Mouse (Mus musculus) limb, embryonic 10.5 days (tissue): ENCODE data around the gene Hfe2. TPM values are rescaled to one million over a fixed set of nuclear protein-coding genes. Genes with fewer than 3 reads are reported as not detected.

Experiments used
- DNase-seq: peaks from one replicate; pipeline ENCODE4 v3.0.0-alpha.2; 2017; ENCODE audit warnings: low spot score
- H3K27ac ChIP-seq: fragments of 300-500 bp; sonication (generic); 2 replicates; pipeline ENCODE4 v1.5.1; 2016; ENCODE audit warnings: mild to moderate bottlenecking
- H3K27me3 ChIP-seq: fragments of 300-500 bp; sonication (generic); 2 replicates; pipeline ENCODE4 v1.6.1; 2016; ENCODE audit warnings: low read depth, mild to moderate bottlenecking; ENCODE audit not compliant: poor library complexity, severe bottlenecking
- H3K36me3 ChIP-seq: fragments of 300-500 bp; sonication (generic); 2 replicates; pipeline ENCODE4 v1.6.1; 2016; ENCODE audit warnings: mild to moderate bottlenecking, moderate library complexity
- H3K4me1 ChIP-seq: fragments of 300-500 bp; sonication (generic); 2 replicates; pipeline ENCODE4 v1.6.1; 2016
- H3K4me3 ChIP-seq: fragments of 300-500 bp; sonication (generic); 2 replicates; pipeline ENCODE4 v1.5.1; 2016; ENCODE audit warnings: mild to moderate bottlenecking, moderate library complexity
- H3K9me3 ChIP-seq: fragments of 300-500 bp; sonication (generic); replicated peaks from 2 replicates; pipeline ENCODE4 v1.6.1; 2016; ENCODE audit warnings: mild to moderate bottlenecking
- WGBS: fragments of 180-500 bp; shearing (Covaris S2); methylation state at CpG from one replicate; pipeline ENCODE4 v1.1.7; 2016; 5-methylcytosine and 5-hydroxymethylcytosine counted together
- polyA plus RNA-seq: library from polyadenylated mRNA; unstranded; fragments of >200 nt; fragmentation: Nextera tagmentation; extraction: Ambion mirVana; gene quantifications from 2 replicates; pipeline ENCODE4 v1.2.1, GENCODE M21; 2016

The Hfe2 gene
- polyA plus RNA-seq, 1 experiment from 2014 or later: 0.84 TPM

GRCm38 (mm10) chr3:96546880-96547279 is 21.9 kb downstream of the Hfe2 start:
- Histone ChIP-seq H3K4me1 (peaks cover 11% of the 10 kb centered on the region; the same call in 1 of the 2 replicates), H3K27me3 (peaks cover 16% of the 10 kb centered on the region; the same call in 1 of the 2 replicates), H3K27ac (no peak overlapping the region), H3K36me3 (no peaks in the 10 kb centered on the region), H3K4me3 (no peak overlapping the region), H3K9me3 (no peaks in the 10 kb centered on the region)
- WGBS: 61% methylated on average over 4 of the region's 4 CpGs
- DNase-seq: no peak

GRCm38 (mm10) chr3:96547389-96547960 is 22.5 kb downstream of the Hfe2 start:
- Histone ChIP-seq H3K27me3 (peaks cover 16% of the 10 kb centered on the region; the same call in 1 of the 2 replicates), H3K4me1 (peaks cover 11% of the 10 kb centered on the region; the same call in 1 of the 2 replicates), H3K36me3 (no peaks in the 10 kb centered on the region), H3K27ac (no peak overlapping the region), H3K4me3 (peak overlapping the region; percentile 18; the same call in 1 of the 2 replicates), H3K9me3 (no peaks in the 10 kb centered on the region)
- WGBS: 9% methylated on average over 14 of the region's 14 CpGs
- DNase-seq: peak; percentile 82

GRCm38 (mm10) chr3:96548824-96549223 is 23.9 kb downstream of the Hfe2 start:
- WGBS: 78% methylated on average over 7 of the region's 7 CpGs
- H3K4me3 ChIP-seq: no peak overlapping the region
- H3K27me3 ChIP-seq: peaks cover 8% of the 10 kb centered on the region; the same call in 1 of the 2 replicates
- H3K9me3 ChIP-seq: no peaks in the 10 kb centered on the region
- no peaks in the 10 kb centered on the region for H3K36me3 ChIP-seq
- H3K4me1 ChIP-seq: peaks cover 11% of the 10 kb centered on the region; the same call in 1 of the 2 replicates
- no peak overlapping the region for H3K27ac ChIP-seq
- no peak for DNase-seq

GRCm38 (mm10) chr3:96549346-96549745 is 24.4 kb downstream of the Hfe2 start:
- 87% methylated on average over 5 of the region's 5 CpGs for WGBS
- H3K27ac ChIP-seq: no peak overlapping the region

GRCm38 (mm10) chr3:96551203-96551602 is 26.2 kb downstream of the Hfe2 start:
- Histone ChIP-seq H3K4me3 (no peak overlapping the region), H3K36me3 (no peaks in the 10 kb centered on the region), H3K27me3 (0 out of 2 replicates have a peak, but pooled peaks cover 4% of the 10 kb centered on the region), H3K9me3 (no peaks in the 10 kb centered on the region), H3K4me1 (peaks cover 24% of the 10 kb centered on the region), H3K27ac (peak overlapping the region; percentile 64; the same call in 1 of the 2 replicates)
- no peak for DNase-seq
- 33% methylated on average over 8 of the region's 8 CpGs for WGBS

More at GRCm38 (mm10) chr3:96549346-96549745, 24.4 kb downstream of the Hfe2 start:
- Histone ChIP-seq H3K27me3 (0 out of 2 replicates have a peak, but pooled peaks cover 4% of the 10 kb centered on the region), H3K4me3 (no peak overlapping the region), H3K9me3 (no peaks in the 10 kb centered on the region), H3K4me1 (peaks cover 11% of the 10 kb centered on the region; the same call in 1 of the 2 replicates), H3K36me3 (no peaks in the 10 kb centered on the region)
- no peak for DNase-seq

GRCm38 (mm10) chr3:96551890-96552289 is 26.9 kb downstream of the Hfe2 start:
- no peak for DNase-seq
- WGBS: 76% methylated on average over 7 of the region's 7 CpGs
- H3K27ac ChIP-seq: peak overlapping the region; percentile 64; the same call in 1 of the 2 replicates

GRCm38 (mm10) chr3:96553601-96554000 is 28.6 kb downstream of the Hfe2 start:
- 82% methylated on average over 6 of the region's 6 CpGs for WGBS
- H3K27me3 ChIP-seq: no peaks in the 10 kb centered on the region
- H3K9me3 ChIP-seq: no peaks in the 10 kb centered on the region

More at GRCm38 (mm10) chr3:96551890-96552289, 26.9 kb downstream of the Hfe2 start:
- Histone ChIP-seq H3K9me3 (no peaks in the 10 kb centered on the region), H3K36me3 (no peaks in the 10 kb centered on the region), H3K4me3 (no peak overlapping the region), H3K4me1 (peaks cover 30% of the 10 kb centered on the region), H3K27me3 (0 out of 2 replicates have a peak, but pooled peaks cover 4% of the 10 kb centered on the region)

GRCm38 (mm10) chr3:96554251-96554650 is 29.3 kb downstream of the Hfe2 start:
- Histone ChIP-seq H3K4me3 (no peak overlapping the region), H3K4me1 (peaks cover 35% of the 10 kb centered on the region), H3K27ac (no peak overlapping the region), H3K27me3 (no peaks in the 10 kb centered on the region), H3K9me3 (no peaks in the 10 kb centered on the region), H3K36me3 (peaks cover 1% of the 10 kb centered on the region)
- DNase-seq: no peak
- WGBS: 86% methylated on average over 6 of the region's 6 CpGs

More at GRCm38 (mm10) chr3:96553601-96554000, 28.6 kb downstream of the Hfe2 start:
- Histone ChIP-seq H3K4me3 (no peak overlapping the region), H3K27ac (no peak overlapping the region), H3K4me1 (peaks cover 30% of the 10 kb centered on the region), H3K36me3 (no peaks in the 10 kb centered on the region)
- no peak for DNase-seq

GRCm38 (mm10) chr3:96555041-96555596 is 30.1 kb downstream of the Hfe2 start:
- 64% methylated on average over 12 of the region's 12 CpGs for WGBS
- Histone ChIP-seq H3K27me3 (no peaks in the 10 kb centered on the region), H3K4me1 (peaks cover 44% of the 10 kb centered on the region), H3K4me3 (no peak overlapping the region), H3K36me3 (peaks cover 10% of the 10 kb centered on the region), H3K27ac (peak overlapping the region; percentile 46; the same call in 1 of the 2 replicates), H3K9me3 (no peaks in the 10 kb centered on the region)
- no peak for DNase-seq

- 86% methylated on average over 15 of the region's 15 CpGs for WGBS
- Histone ChIP-seq H3K4me1 (peaks cover 50% of the 10 kb centered on the region), H3K4me3 (peak overlapping the region; percentile 78), H3K36me3 (peaks cover 20% of the 10 kb centered on the region), H3K27me3 (no peaks in the 10 kb centered on the region), H3K27ac (peak overlapping the region; percentile 90), H3K9me3 (no peaks in the 10 kb centered on the region)
- no peak for DNase-seq
These were observed 31.1 kb downstream of the Hfe2 start for GRCm38 (mm10) chr3:96555999-96556614.

GRCm38 (mm10) chr3:96556651-96557635 is 32.0 kb downstream of the Hfe2 start:
- Histone ChIP-seq H3K36me3 (peaks cover 24% of the 10 kb centered on the region), H3K9me3 (no peaks in the 10 kb centered on the region), H3K27ac (peak overlapping the region; percentile 90), H3K4me3 (peak overlapping the region; percentile 78), H3K4me1 (peaks cover 50% of the 10 kb centered on the region), H3K27me3 (no peaks in the 10 kb centered on the region)
- WGBS: 9% methylated on average over 22 of the region's 22 CpGs
- DNase-seq: peak; percentile 47

- Histone ChIP-seq H3K4me1 (peaks cover 55% of the 10 kb centered on the region), H3K9me3 (no peaks in the 10 kb centered on the region), H3K27me3 (no peaks in the 10 kb centered on the region), H3K4me3 (peak within 1 kb of the TSS; percentile 78), H3K27ac (peak within 1 kb of the TSS; percentile 90), H3K36me3 (peaks cover 24% of the 10 kb centered on the region)
- under 1% methylated on average over 26 of the region's 26 CpGs for WGBS
- DNase-seq: peak; percentile 100
These were observed 32.7 kb downstream of the Hfe2 start, which contains the start of gene Txnip for GRCm38 (mm10) chr3:96557694-96558093. Gene Txnip (plus strand): TSS chr3:96557957.
